Mouse (Mus musculus): Measurements from ENCODE around the gene Thrb.

DNA sequence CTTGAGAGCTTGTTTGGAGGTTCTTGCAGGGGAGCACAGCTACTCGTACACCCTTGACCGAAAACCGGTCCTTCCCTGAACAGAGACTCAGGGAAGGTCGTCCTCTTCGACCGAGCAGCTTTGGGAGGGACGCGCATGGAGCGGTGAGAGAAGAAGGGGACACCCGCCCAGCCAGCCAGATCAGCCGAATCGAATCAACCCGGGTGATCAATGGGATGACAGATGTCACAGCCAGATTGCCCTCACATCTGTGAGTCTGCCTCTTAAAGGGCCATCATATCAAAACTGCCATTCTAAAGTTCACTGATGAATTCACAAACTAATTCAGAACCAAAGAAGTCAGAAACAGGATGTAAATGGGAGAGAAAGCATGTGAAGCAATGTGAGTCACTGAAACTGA lies 224.8 kb downstream of the Thrb start:
- TF ChIP-seq EP300 (IDR thresholded peaks at IDR 0.05; ENCODE audit: low read depth) = no peak
- no peak for TF ChIP-seq CTCF (IDR thresholded peaks at IDR 0.05; ENCODE audit: low read depth)

All from liver, embryonic 14.5 days (tissue).